In genomic region chr16:91485841-91486240, GRCm38 (mm10) we compare ENCODE assay signal across 8 mouse cellular contexts. TPM values are rescaled to one million over a fixed set of nuclear protein-coding genes. Genes with fewer than 3 reads are reported as not detected.
DNase-seq lines count a peak whose midpoint lies in the region; ATAC-seq lines count a peak whose summit lies in the region.

No protein-coding gene starts in this region.

- H3K27ac ChIP-seq in limb, embryonic 15.5 days = peak overlapping the region; percentile 92
- 0 out of 2 replicates have a peak overlapping the region, but pooled peaks have one; percentile 86 for H3K27ac ChIP-seq in stomach, embryonic 14.5 days (ENCODE audit: low read length)

- peak overlapping the region; percentile 61 for H3K9ac ChIP-seq in limb, embryonic 15.5 days
- H3K9ac ChIP-seq in stomach, embryonic 14.5 days (replicated peaks; ENCODE audit: low read depth, low read length) = peak overlapping the region; percentile 68

- WGBS in limb, embryonic 15.5 days = 33% methylated on average over 5 of the region's 5 CpGs
- 30% methylated on average over 5 of the region's 5 CpGs for WGBS in stomach, embryonic 14.5 days

- H3K4me2 ChIP-seq in limb, embryonic 15.5 days = peak overlapping the region; percentile 67
- H3K4me2 ChIP-seq in stomach, embryonic 14.5 days (replicated peaks; ENCODE audit: low read depth, low read length) = peak overlapping the region; percentile 66

- no peak for DNase-seq in adrenal gland, adult 8-10 months
- DNase-seq in urinary bladder, postnatal 25 days (ENCODE audit: low spot score) = no peak
- no peak for DNase-seq in gastrocnemius, postnatal 4 days (ENCODE audit: low spot score in 2 of 2)

- H3K36me3 ChIP-seq in megakaryocyte, embryonic 14.5 days (replicated peaks; ENCODE audit: low read length) = peaks cover 41% of the 10 kb centered on the region
- peaks cover 14% of the 10 kb centered on the region for H3K36me3 ChIP-seq in limb, embryonic 15.5 days
- peaks cover 15% of the 10 kb centered on the region for H3K36me3 ChIP-seq in stomach, embryonic 14.5 days (ENCODE audit: control insufficient read depth, insufficient read depth, low read length)

- H3K27me3 ChIP-seq in megakaryocyte, embryonic 14.5 days (replicated peaks) = no peaks in the 10 kb centered on the region
- H3K27me3 ChIP-seq in limb, embryonic 15.5 days = no peaks in the 10 kb centered on the region
- no peaks in the 10 kb centered on the region for H3K27me3 ChIP-seq in stomach, embryonic 14.5 days (ENCODE audit: control insufficient read depth, insufficient read depth, low read length)

- H3K4me1 ChIP-seq in megakaryocyte, embryonic 14.5 days = peaks cover 61% of the 10 kb centered on the region
- peaks cover 14% of the 10 kb centered on the region for H3K4me1 ChIP-seq in limb, embryonic 15.5 days
- H3K4me1 ChIP-seq in stomach, embryonic 14.5 days (ENCODE audit: control insufficient read depth, insufficient read depth, low read length) = peaks cover 6% of the 10 kb centered on the region; the same call in 1 of the 2 replicates

- H3K4me3 ChIP-seq in megakaryocyte, embryonic 14.5 days (replicated peaks) = peak overlapping the region; percentile 96
- H3K4me3 ChIP-seq in limb, embryonic 15.5 days = peak overlapping the region; percentile 70
- peak overlapping the region; percentile 69 for H3K4me3 ChIP-seq in stomach, embryonic 14.5 days (ENCODE audit: low read depth, low read length)

- no peak for ATAC-seq in megakaryocyte, adult 5-6 weeks (ENCODE audit: poor library complexity, severe bottlenecking)
- ATAC-seq in erythroblast, adult 5-6 weeks (replicated peaks; ENCODE audit: low FRiP score, poor library complexity, severe bottlenecking) = 0 out of 2 replicates have a peak, but pooled peaks have one; percentile 7
- ATAC-seq in limb, embryonic 15.5 days (ENCODE audit: insufficient number of reproducible peaks, low FRiP score, low TSS enrichment, low read depth) = no peak
- ATAC-seq in stomach, embryonic 14.5 days (ENCODE audit: insufficient number of reproducible peaks, insufficient read depth, low FRiP score, low read depth) = no peak

- H3K9me3 ChIP-seq in megakaryocyte, embryonic 14.5 days = peaks cover 2% of the 10 kb centered on the region; the same call in 1 of the 2 replicates
- no peaks in the 10 kb centered on the region for H3K9me3 ChIP-seq in limb, embryonic 15.5 days
- H3K9me3 ChIP-seq in stomach, embryonic 14.5 days (ENCODE audit: control insufficient read depth, low read depth, low read length) = peaks cover 4% of the 10 kb centered on the region; the same call in 1 of the 2 replicates

RNA-seq across cellular contexts. Expression of gene Ifnar1, which starts 0.8 kb away (rescaled TPM):
- polyA plus RNA-seq in megakaryocyte, embryonic 14.5 days (2012; ENCODE audit: insufficient read depth, low replicate concordance) = 3.8 TPM in 2 replicates
- 66.2 and 67.3 TPM in 2 replicates for total RNA-seq in megakaryocyte, adult 5-6 weeks (2015)
- total RNA-seq in megakaryocyte, adult 5-6 weeks (2017) = 73.9 and 78.5 TPM in 2 replicates
- total RNA-seq in erythroblast, adult 5-6 weeks (2015; ENCODE audit: low replicate concordance) = 81.7 and 93.6 TPM in 2 replicates
- 133 and 147 TPM in 2 replicates for total RNA-seq in erythroblast, adult 5-6 weeks (2017; ENCODE audit: low replicate concordance)
- 54.2 and 55.0 TPM in 2 replicates for polyA plus RNA-seq in limb, embryonic 15.5 days (2015; fragmentation: Nextera tagmentation; extraction: Ambion mirVana)
- 61.7 and 63.9 TPM in 2 replicates for polyA plus RNA-seq in stomach, embryonic 14.5 days (2014; fragmentation: Nextera tagmentation; extraction: Ambion mirVana)
- 10 to 100 TPM; 53.4 to 86.0 (median 68.6) TPM for total RNA-seq in adrenal gland, adult 8-10 months (2022)
- 10 to 100 TPM; 61.8 to 63.4 TPM for total RNA-seq in gastrocnemius, postnatal 4 days (2021)
